Mouse (Mus musculus) heart, embryonic 14.5 days (tissue): Measurements from ENCODE around the gene Dpysl4. TPM values are rescaled to one million over a fixed set of nuclear protein-coding genes. Genes with fewer than 3 reads are reported as not detected.

Source experiments
- ATAC-seq: fragments of 200-750 bp; cut with Nextera tagmentation; 2 replicates; pipeline ENCODE4 v1.8.0; 2017; ENCODE audit warnings: low read depth, moderate TSS enrichment; ENCODE audit not compliant: insufficient number of reproducible peaks, insufficient read depth, low FRiP score
- H3K27ac ChIP-seq, 2 experiments: fragments of 200-500 bp in 1 of 2; fragments of 300-500 bp in 1 of 2; sonication (generic) in 1 of 2; replicated peaks in 1 of 2; 2 replicates each; pipeline ENCODE4 v1.5.1; 2012 to 2014; ENCODE audit warnings: low read depth in 2 of 2, low read length in 2 of 2, control low read depth in 1 of 2, mild to moderate bottlenecking in 1 of 2, mixed read lengths in 1 of 2; ENCODE audit not compliant: control insufficient read depth in 1 of 2, insufficient read depth in 1 of 2
- H3K27me3 ChIP-seq: fragments of 300-500 bp; sonication (generic); 2 replicates; pipeline ENCODE4 v1.6.1; 2014; ENCODE audit warnings: mild to moderate bottlenecking, low read length, control low read depth; ENCODE audit not compliant: control insufficient read depth, insufficient read depth
- H3K36me3 ChIP-seq: fragments of 300-500 bp; sonication (generic); 2 replicates; pipeline ENCODE4 v1.6.1; 2014; ENCODE audit warnings: mild to moderate bottlenecking, control low read depth, low read length, mixed read lengths; ENCODE audit not compliant: control insufficient read depth, insufficient read depth
- H3K4me1 ChIP-seq, 2 experiments: fragments of 200-500 bp in 1 of 2; fragments of 300-500 bp in 1 of 2; sonication (generic) in 1 of 2; 2 replicates each; pipeline ENCODE4 v1.6.1; 2012 to 2014; ENCODE audit warnings: low read length in 2 of 2, control low read depth in 1 of 2, mixed read lengths in 1 of 2; ENCODE audit not compliant: control insufficient read depth in 2 of 2, insufficient read depth in 2 of 2
- H3K4me2 ChIP-seq: fragments of 300-500 bp; sonication (generic); 2 replicates; pipeline ENCODE4 v1.6.1; 2014; ENCODE audit warnings: mild to moderate bottlenecking, low read length
- H3K4me3 ChIP-seq, 2 experiments: fragments of 200-500 bp in 1 of 2; fragments of 300-500 bp in 1 of 2; sonication (generic) in 1 of 2; 2 replicates each; pipeline ENCODE4 v1.5.1; 2012 to 2014; ENCODE audit warnings: low read length in 2 of 2, mild to moderate bottlenecking in 2 of 2, control low read depth in 1 of 2, low read depth in 1 of 2, moderate library complexity in 1 of 2; ENCODE audit not compliant: control insufficient read depth in 1 of 2, insufficient read depth in 1 of 2
- H3K9ac ChIP-seq: fragments of 300-500 bp; sonication (generic); 2 replicates; pipeline ENCODE4 v1.6.1; 2014; ENCODE audit warnings: mild to moderate bottlenecking, low read length
- H3K9me3 ChIP-seq: fragments of 300-500 bp; sonication (generic); 2 replicates; pipeline ENCODE4 v1.6.1; 2016; ENCODE audit warnings: low read length, control low read depth; ENCODE audit not compliant: control insufficient read depth
- WGBS: fragments of 180-500 bp; shearing (Covaris S2); extraction: QIAGEN DNeasy Blood & Tissue Kit; methylation state at CpG from one replicate; pipeline ENCODE4 v1.1.7; 2014; 5-methylcytosine and 5-hydroxymethylcytosine counted together
- polyA plus RNA-seq: library from polyadenylated mRNA; unstranded; fragments of >200 nt; fragmentation: Nextera tagmentation; extraction: Ambion mirVana; gene quantifications from 2 replicates; pipeline ENCODE4 v1.2.1, GENCODE M21; 2014

Gene Dpysl4
- polyA plus RNA-seq, 1 experiment from 2014 or later = 2.7 TPM

- 72% methylated on average over 8 of the region's 8 CpGs for WGBS
- no peak overlapping the region for H3K27ac ChIP-seq
- no peak for ATAC-seq
These were observed 45.7 kb downstream of the Dpysl4 start for GRCm38 (mm10) chr7:139131538-139131937.

GRCm38 (mm10) chr7:139133446-139133845 is 47.6 kb downstream of the Dpysl4 start:
- Histone ChIP-seq H3K27ac (no peak overlapping the region), H3K9ac (no peak overlapping the region), H3K4me3 (no peak overlapping the region), H3K9me3 (no peaks in the 10 kb centered on the region), H3K36me3 (no peaks in the 10 kb centered on the region), H3K27me3 (0 out of 2 replicates have a peak, but pooled peaks cover 5% of the 10 kb centered on the region), H3K4me1 (peaks cover 12 to 13% of the 10 kb centered on the region in 2 experiments), H3K4me2 (no peak overlapping the region)
- ATAC-seq = no peak
- 53% methylated on average over 3 of the region's 3 CpGs for WGBS

More at GRCm38 (mm10) chr7:139131538-139131937, 45.7 kb downstream of the Dpysl4 start:
- Histone ChIP-seq H3K9ac (no peak overlapping the region), H3K4me2 (no peak overlapping the region), H3K4me1 (peaks cover 12 to 13% of the 10 kb centered on the region in 2 experiments), H3K36me3 (no peaks in the 10 kb centered on the region), H3K27me3 (no peaks in the 10 kb centered on the region), H3K9me3 (no peaks in the 10 kb centered on the region), H3K4me3 (no peak overlapping the region)

- H3K4me3 ChIP-seq = no peak overlapping the region
- ATAC-seq = no peak
- WGBS = 48% methylated on average over 5 of the region's 5 CpGs
These were observed 49.4 kb downstream of the Dpysl4 start for GRCm38 (mm10) chr7:139135236-139135635.

GRCm38 (mm10) chr7:139136906-139137491 is 51.2 kb downstream of the Dpysl4 start:
- Histone ChIP-seq H3K4me2 (no peak overlapping the region), H3K4me1 (peaks cover 12 to 13% of the 10 kb centered on the region in 2 experiments), H3K9me3 (no peaks in the 10 kb centered on the region), H3K9ac (no peak overlapping the region), H3K4me3 (no peak overlapping the region), H3K36me3 (no peaks in the 10 kb centered on the region), H3K27me3 (0 out of 2 replicates have a peak, but pooled peaks cover 5% of the 10 kb centered on the region), H3K27ac (no peak overlapping the region)
- no peak for ATAC-seq
- WGBS = 76% methylated on average over 5 of the region's 5 CpGs

More at GRCm38 (mm10) chr7:139135236-139135635, 49.4 kb downstream of the Dpysl4 start:
- Histone ChIP-seq H3K4me2 (no peak overlapping the region), H3K36me3 (no peaks in the 10 kb centered on the region), H3K4me1 (peaks cover 12 to 13% of the 10 kb centered on the region in 2 experiments), H3K9me3 (no peaks in the 10 kb centered on the region), H3K27ac (0 out of 4 replicates have a peak overlapping the region, but pooled peaks of 1 of the 2 experiments have one; percentile 29), H3K27me3 (0 out of 2 replicates have a peak, but pooled peaks cover 5% of the 10 kb centered on the region), H3K9ac (no peak overlapping the region)

DNA sequence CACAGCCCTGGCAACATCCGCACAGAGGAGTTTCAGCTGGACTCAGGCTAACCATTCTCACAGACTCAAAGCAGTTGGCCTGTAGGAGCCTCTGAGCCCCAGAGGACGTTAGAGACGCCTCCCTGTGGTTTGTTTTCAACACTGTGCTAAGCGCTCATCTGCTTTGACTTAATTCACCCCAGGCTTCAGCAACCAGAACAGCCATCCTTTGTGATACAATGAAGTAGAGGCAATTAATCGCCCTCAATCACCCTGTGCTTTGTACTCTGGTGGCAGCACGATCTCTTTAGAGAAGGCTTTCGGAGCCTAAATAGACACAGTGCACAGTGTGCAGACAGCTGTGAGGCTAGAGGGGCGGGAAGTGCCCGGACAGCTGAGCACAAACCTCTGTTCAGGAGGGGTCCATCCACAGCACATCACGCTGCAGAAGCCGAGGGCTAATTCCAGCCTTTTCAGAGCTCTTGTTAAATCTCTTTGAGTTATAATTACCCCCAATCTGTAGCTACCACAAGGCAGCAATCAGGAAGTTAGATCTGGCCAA is 54.2 kb downstream of the Dpysl4 start:
- no peaks in the 10 kb centered on the region for H3K36me3 ChIP-seq
- H3K4me3 ChIP-seq = no peak overlapping the region
- no peak overlapping the region for H3K9ac ChIP-seq
- no peak overlapping the region for H3K27ac ChIP-seq
- H3K4me1 ChIP-seq = peaks cover 8 to 10% of the 10 kb centered on the region in 2 experiments
- WGBS = 33% methylated on average over 11 of the region's 11 CpGs
- no peak for ATAC-seq
- no peaks in the 10 kb centered on the region for H3K9me3 ChIP-seq
- no peak overlapping the region for H3K4me2 ChIP-seq
- H3K27me3 ChIP-seq = 0 out of 2 replicates have a peak, but pooled peaks cover 5% of the 10 kb centered on the region

GRCm38 (mm10) chr7:139143785-139144184 is 58.0 kb downstream of the Dpysl4 start:
- H3K4me2 ChIP-seq = no peak overlapping the region
- no peak overlapping the region for H3K27ac ChIP-seq
- no peak for ATAC-seq
- H3K4me3 ChIP-seq = no peak overlapping the region
- no peak overlapping the region for H3K9ac ChIP-seq
- no peaks in the 10 kb centered on the region for H3K9me3 ChIP-seq
- H3K36me3 ChIP-seq = no peaks in the 10 kb centered on the region
- H3K4me1 ChIP-seq = no peaks in the 10 kb centered on the region; a peak in 1 of 4 replicates
- WGBS = 60% methylated on average over 1 of the region's 1 CpGs
- H3K27me3 ChIP-seq = no peaks in the 10 kb centered on the region

GRCm38 (mm10) chr7:139145891-139146290 is 60.1 kb downstream of the Dpysl4 start:
- Histone ChIP-seq H3K4me3 (no peak overlapping the region), H3K4me1 (peaks cover 0 to 1% of the 10 kb centered on the region in 2 experiments; a peak in 1 of 4 replicates), H3K27ac (no peak overlapping the region), H3K36me3 (no peaks in the 10 kb centered on the region), H3K9me3 (no peaks in the 10 kb centered on the region), H3K27me3 (peaks cover 10% of the 10 kb centered on the region), H3K4me2 (no peak overlapping the region), H3K9ac (no peak overlapping the region)
- WGBS = 28% methylated on average over 7 of the region's 7 CpGs
- ATAC-seq = no peak
